Mouse (Mus musculus): ENCODE measurements around the gene Synrg.

DNA sequence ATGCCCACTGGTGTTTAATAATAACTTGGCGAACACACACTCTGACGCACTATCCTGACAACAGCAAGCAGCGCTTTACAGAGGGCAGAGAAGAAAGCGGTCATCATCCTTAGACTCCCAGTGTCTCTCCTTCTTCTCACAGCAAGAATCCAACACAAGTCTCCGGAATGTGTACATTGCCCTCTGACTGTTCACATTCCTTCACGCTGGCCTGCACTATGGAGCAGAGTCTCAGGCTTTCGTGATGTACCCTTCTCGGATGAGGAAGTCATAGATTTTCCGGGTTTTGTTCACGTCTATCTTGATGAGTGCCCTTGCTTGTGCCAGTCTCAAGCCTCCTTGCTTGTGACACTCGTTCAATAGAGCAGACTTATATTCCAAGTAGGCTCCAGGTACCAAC, 115.1 kb downstream of the Synrg start:
- TF ChIP-seq CTCF (IDR thresholded peaks at IDR 0.05; ENCODE audit: control insufficient read depth, insufficient read depth, insufficient read length) (no peak), CEBPB (IDR thresholded peaks at IDR 0.05; ENCODE audit: low read depth) (no peak), MAX (IDR thresholded peaks at IDR 0.05) (no peak), MYOD1 (IDR thresholded peaks at IDR 0.05; ENCODE audit: control insufficient read depth, insufficient read length, low read depth) (no peak), MYOG (IDR thresholded peaks at IDR 0.05; ENCODE audit: control insufficient read depth, extremely low read depth, insufficient read length) (no peak)
